Comparison of ENCODE assay signal across 9 mouse cellular contexts in the genomic region with DNA sequence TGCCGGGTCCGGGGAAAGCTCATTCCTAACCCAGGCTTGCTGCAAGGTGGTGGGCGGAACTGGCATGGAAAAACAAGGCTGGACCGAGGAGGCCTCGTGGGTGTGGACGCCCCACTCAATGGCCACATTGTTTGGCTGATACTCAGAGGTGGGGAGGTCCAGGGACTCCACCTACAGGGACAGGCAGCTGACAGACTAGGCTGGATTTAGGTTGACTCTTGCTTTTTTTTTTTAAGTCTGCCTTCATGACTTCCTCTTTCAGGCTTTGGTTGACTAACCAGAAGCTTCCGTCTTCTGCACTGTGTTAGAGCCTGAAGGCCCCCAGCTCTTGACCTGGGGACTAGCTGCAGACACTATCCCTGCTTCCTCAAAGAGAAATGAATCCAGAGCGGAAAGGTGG. TPM values are rescaled to one million over a fixed set of nuclear protein-coding genes. Genes with fewer than 3 reads are reported as not detected.
A peak's percentile ranks its signal among the peaks of the same experiment; 100 is the strongest.
DNase-seq lines count a peak whose midpoint lies in the region; ATAC-seq and TF ChIP-seq lines count a peak whose summit lies in the region.
"Had no signal": no experiment of that assay in that cellular context is flagged by ENCODE, and none has a peak within 500 bp of the region (broad histone marks: within the 10 kb centered on the region; RNA-seq: fewer than 3 reads in every experiment).

No protein-coding gene starts in this region.

- WGBS in limb, embryonic 14.5 days, result 54% methylated on average over 8 of the region's 8 CpGs

- peak overlapping the region; percentile 61 for H3K27ac ChIP-seq in brown adipose tissue, adult 24 weeks (replicated peaks; ENCODE audit: low read depth, low read length)
- H3K27ac ChIP-seq in limb, embryonic 14.5 days (replicated peaks; ENCODE audit: low read depth, low read length), result no peak overlapping the region
- H3K27ac ChIP-seq: heart, embryonic 13.5 days had no signal

- ATAC-seq in limb, embryonic 14.5 days (ENCODE audit: low FRiP score, low read depth), result peak; percentile 51; the same call in 1 of the 2 replicates

- H3K4me3 ChIP-seq in brown adipose tissue, adult 24 weeks (ENCODE audit: insufficient read depth, low read depth, low read length), result no peak overlapping the region
- no peak overlapping the region for H3K4me3 ChIP-seq in limb, embryonic 14.5 days (replicated peaks; ENCODE audit: low read length)
- H3K4me3 ChIP-seq: heart, embryonic 13.5 days had no signal

- DNase-seq in spleen, adult 18-20 months, result peak; percentile 48 to 60
- DNase-seq in spleen, postnatal 10 days (ENCODE audit: low spot score in 2 of 2), result no peak
- no peak for DNase-seq in limb, embryonic 14.5 days (ENCODE audit: low spot score)
- DNase-seq in splenic B cell, adult 2 months (ENCODE audit: low read depth, low spot score), result peak; percentile 89
- DNase-seq in cerebellum, adult 9-11 months, result no peak
- DNase-seq in cerebellum, postnatal 14 days, result no peak
- DNase-seq in kidney, adult 9 months, result no peak

- peaks cover 75% of the 10 kb centered on the region for H3K4me1 ChIP-seq in brown adipose tissue, adult 24 weeks (ENCODE audit: control insufficient read depth, insufficient read depth, insufficient read length, low read length)
- peaks cover 14% of the 10 kb centered on the region for H3K4me1 ChIP-seq in limb, embryonic 14.5 days (ENCODE audit: control insufficient read depth, insufficient read depth, low read length)

- no peak overlapping the region for H3K9ac ChIP-seq in limb, embryonic 14.5 days (ENCODE audit: low read depth, low read length, severe bottlenecking)
- H3K9ac ChIP-seq: heart, embryonic 13.5 days had no signal

- no peaks in the 10 kb centered on the region for H3K27me3 ChIP-seq in limb, embryonic 14.5 days (ENCODE audit: control insufficient read depth, insufficient read depth, low read length)
- no peaks in the 10 kb centered on the region for H3K27me3 ChIP-seq in splenic B cell, adult 2 months (ENCODE audit: control insufficient read depth, insufficient read depth, low read length, poor library complexity, severe bottlenecking)
- H3K27me3 ChIP-seq: heart, embryonic 13.5 days had no signal

- TF ChIP-seq POLR2A in limb, embryonic 14.5 days (IDR thresholded peaks at IDR 0.05; ENCODE audit: borderline replicate concordance, extremely low read depth, insufficient read depth, insufficient read length), result no peak

- H3K36me3 ChIP-seq in limb, embryonic 14.5 days (ENCODE audit: control insufficient read depth, insufficient read depth, low read length), result no peaks in the 10 kb centered on the region
- peaks cover 2% of the 10 kb centered on the region for H3K36me3 ChIP-seq in splenic B cell, adult 2 months (ENCODE audit: control insufficient read depth, insufficient read depth, low read length, poor library complexity, severe bottlenecking)

- H3K9me3 ChIP-seq in limb, embryonic 14.5 days (ENCODE audit: control insufficient read depth, low read length), result no peaks in the 10 kb centered on the region
- H3K9me3 ChIP-seq: heart, embryonic 13.5 days had no signal

- no peak overlapping the region for H3K4me2 ChIP-seq in limb, embryonic 14.5 days (replicated peaks; ENCODE audit: low read depth, low read length, severe bottlenecking)
- H3K4me2 ChIP-seq: heart, embryonic 13.5 days had no signal

RNA-seq across cellular contexts. Expression of gene Stk10, which starts 32.0 kb away (rescaled TPM):
- 4.3 and 5.5 TPM in 2 replicates for polyA plus RNA-seq in brown adipose tissue, adult 24 weeks (2012; ENCODE audit: insufficient read depth, insufficient read length, missing spikeins)
- polyA plus RNA-seq in limb, embryonic 14.5 days (2012; rRNA removed), result 7.1 and 8.3 TPM in 2 replicates
- 1.9 and 2.5 TPM in 2 replicates for polyA plus RNA-seq in limb, embryonic 14.5 days (2014; fragmentation: Nextera tagmentation; extraction: Ambion mirVana)

RNA-seq across cellular contexts. Expression of gene Efcab9, which starts 33.2 kb away (rescaled TPM):
- not detected in 2 replicates for polyA plus RNA-seq in brown adipose tissue, adult 24 weeks (2012; ENCODE audit: insufficient read depth, insufficient read length, missing spikeins)
- polyA plus RNA-seq in limb, embryonic 14.5 days (2012; rRNA removed), result 0.11 TPM in 1 of 2 replicates, not detected in the other
- not detected in 2 replicates for polyA plus RNA-seq in limb, embryonic 14.5 days (2014; fragmentation: Nextera tagmentation; extraction: Ambion mirVana)

Comparison
In these comparisons a context has a peak if more than half of its experiments do, and no peak if none do; other contexts are left out.
1. DNase-seq: peak in spleen, adult 18-20 months (2 of 2) and splenic B cell, adult 2 months (single experiment); none in spleen, postnatal 10 days (0 of 2), limb, embryonic 14.5 days (single experiment), cerebellum, adult 9-11 months (single experiment), cerebellum, postnatal 14 days (0 of 2) and kidney, adult 9 months (single experiment).